Mouse (Mus musculus) retina, embryonic 14.5 days (tissue): ENCODE measurements around the gene Xylt2.
"Not testable (repeated sequence)": the region's sequence is repeated elsewhere in the genome, so short reads cannot be mapped to it uniquely, and the experiment has no call there.

ENCODE experiments used
- DNase-seq: peaks from one replicate; pipeline ENCODE4 v3.0.0-alpha.2; 2015; ENCODE audit warnings: low spot score

Xylt2 gene

DNA sequence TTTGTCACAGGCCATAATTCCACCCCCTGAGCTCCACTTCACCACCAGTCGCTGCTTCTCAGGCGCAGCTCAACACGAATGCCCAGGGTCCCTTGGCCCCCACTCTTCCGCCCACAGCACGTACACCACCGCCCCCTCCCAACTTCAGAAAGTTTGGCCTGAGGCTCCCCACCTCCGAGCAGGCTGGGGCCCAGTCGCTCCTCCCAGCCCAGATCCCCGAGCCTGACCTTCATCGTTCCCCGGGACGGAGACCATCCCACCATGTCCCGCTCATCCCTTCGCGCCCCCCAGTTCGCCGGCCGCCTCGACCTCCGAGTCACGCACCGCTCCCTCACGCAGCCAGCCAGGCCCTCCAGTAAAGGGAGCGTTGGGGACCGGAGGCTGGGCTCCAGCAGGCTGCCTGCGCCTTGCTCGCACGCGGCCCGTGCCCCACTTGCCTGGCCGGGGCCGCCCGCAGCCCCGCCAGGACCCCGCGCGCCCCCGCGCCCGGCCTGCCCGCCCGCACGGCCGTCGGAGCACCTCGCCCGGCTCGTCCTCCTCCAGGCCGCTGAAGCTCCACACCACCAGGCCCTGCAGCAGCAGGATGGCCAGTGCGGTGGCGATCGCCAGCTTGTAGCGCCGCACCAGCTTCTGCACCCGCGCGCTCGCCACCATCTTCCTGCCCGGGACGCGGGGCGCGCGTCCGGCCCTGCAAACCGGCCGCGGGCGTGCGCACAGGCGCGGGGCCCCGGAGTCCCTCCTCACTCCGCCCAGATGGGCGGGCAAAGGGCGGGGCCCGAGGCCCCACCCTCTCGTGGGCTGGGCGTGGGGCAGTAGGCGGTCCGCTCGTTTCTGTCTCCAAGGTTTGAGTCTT, at the start of gene Xylt2:
Gene Xylt2, minus strand, starts transcription at position 762 of the 853 bp plus-strand sequence.
- peak; percentile 95 for DNase-seq

DNA sequence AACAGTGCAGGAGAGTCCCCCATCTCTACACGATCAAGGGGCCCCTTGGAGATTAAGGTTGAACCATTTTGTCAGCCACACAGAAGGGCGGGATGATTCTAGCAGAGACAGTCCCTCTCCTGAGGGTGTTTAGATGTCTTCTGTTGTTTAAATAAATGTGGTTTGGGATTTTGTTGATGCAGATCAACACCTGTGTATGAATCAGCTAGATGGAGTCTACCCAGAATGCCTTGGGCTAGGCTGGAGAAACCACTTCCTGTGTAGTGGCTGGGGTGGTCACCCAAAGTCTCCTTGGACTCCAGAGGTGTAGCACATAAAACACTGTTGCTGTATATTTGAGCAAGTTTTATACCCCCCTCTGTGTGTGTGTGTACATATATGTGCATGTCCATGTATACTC, 41.9 kb upstream of the Xylt2 start:
- no peak for DNase-seq

DNA sequence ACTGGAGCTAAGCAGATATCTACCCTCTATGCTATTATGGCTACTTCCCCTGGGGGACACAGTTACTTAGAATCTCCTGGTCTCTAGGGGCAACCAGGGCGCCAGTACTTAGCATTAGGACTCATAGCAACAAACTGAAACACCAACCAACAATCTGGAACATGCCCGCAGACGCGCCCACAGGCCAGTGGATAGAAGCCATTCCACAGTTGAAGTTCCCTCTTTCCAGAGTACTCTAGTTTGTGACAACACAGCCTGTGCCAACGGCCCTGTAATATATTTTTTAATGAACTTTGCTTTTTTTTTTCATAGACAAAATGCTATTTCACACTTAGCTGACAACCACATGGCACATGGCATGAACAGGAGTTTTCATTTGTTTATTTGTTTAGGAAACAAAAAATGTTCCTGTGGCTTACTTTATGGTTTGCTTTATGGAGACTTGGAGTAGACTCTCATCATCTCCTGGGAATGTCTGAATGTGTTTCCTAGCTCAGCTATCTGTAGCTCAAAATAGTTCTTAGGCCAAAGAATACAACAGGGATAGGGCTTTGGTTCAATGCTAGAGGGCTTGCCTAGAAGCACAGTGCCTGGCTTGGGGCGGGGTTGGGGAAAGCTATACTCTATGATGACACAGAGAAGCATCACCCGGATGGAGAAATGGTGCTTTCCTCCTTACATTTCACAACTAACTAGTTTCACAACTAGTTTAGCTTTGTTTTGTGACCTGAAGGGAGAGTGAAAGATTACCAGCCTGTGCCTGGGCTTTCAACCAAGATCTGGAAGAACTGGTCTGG, 41.0 kb upstream of the Xylt2 start:
- DNase-seq: no peak

DNA sequence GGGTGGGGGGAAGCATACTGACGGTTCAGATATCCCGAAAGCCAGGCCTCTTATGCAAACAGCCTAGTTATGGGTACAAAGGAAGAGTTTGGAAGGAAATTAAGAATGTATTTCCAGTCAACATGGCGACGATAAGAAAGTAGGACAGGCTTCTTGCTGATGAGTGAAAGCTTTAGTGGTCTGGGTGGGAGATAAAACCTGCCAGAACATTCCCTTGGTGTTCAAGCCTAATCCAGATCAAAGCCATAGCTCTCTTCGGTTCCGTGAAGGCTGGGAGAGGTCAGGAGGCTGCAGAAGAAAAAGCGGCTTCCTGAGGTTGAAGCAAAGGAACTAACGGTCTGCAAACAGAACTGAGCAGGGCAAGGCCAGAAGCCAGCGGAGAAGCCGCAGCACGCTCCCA, 39.9 kb upstream of the Xylt2 start:
- peak; percentile 52 for DNase-seq

DNA sequence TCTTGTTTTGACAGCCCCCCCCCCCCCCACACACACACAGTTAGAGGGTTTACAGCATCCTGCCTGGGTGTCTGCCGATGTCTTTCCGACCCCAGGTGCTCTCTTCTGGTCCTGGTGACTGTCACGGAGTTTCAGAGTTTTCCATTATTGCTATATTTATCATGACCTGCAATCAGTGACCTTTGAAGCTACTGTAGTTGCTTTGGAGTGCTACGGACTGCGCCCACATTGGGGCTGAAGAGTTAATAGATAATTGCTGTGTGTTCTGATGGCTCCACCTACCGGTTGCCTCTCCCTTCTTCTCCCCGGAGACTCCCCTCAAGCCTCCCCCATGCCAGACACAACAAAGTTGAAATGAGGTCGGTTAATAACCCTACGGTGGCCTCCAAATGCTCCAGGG, 39.4 kb upstream of the Xylt2 start:
- peak; percentile 84 for DNase-seq

DNA sequence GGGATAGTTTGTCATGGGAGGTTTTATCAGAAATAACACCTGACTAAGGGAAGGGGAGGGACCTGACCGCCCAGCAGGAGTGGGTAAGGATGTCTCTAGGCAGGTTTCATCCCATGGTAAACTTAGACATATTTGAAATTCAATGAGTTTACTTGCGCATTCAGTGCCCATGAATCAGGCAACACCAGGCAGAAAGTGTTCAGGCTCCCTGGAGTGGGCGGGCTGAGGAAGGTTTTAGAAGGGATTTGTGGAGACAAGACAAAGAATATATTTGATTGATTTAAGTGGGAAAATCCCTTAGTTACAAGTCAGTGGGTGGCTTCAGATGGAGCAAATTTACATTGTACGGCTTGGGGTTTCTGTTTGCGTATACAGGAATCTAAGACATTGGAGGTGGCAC, 38.3 kb upstream of the Xylt2 start:
- no peak for DNase-seq

DNA sequence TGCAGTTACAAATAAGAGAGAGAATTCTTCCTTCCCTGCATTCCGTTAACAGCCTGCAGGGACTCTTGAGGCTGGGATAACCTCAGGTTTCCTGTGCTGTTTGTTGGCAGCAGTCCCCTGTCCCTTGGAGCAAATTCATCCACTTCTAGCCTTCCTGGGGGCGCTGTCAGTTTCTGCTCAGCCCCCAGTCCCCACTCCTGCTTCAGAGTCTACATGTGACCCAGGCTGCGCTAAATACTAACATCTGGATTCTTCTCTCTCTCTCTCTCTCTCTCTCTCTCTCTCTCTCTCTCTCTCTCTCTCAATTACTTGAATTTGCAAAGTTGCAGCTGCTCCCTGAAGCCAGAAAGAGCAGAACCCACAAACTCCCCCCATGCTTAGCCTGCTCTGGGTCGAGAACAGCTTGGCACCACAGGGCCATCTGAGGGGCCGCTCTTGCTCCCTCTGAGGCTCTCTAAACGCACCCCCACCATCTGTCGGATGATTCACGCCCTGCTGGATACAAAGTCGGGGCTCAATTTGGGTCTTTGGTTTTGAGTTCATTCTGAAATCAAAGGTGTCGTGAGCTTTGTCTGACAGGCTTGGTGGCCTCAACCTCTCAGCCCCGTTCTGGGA, 36.0 kb upstream of the Xylt2 start:
- DNase-seq: no peak

DNA sequence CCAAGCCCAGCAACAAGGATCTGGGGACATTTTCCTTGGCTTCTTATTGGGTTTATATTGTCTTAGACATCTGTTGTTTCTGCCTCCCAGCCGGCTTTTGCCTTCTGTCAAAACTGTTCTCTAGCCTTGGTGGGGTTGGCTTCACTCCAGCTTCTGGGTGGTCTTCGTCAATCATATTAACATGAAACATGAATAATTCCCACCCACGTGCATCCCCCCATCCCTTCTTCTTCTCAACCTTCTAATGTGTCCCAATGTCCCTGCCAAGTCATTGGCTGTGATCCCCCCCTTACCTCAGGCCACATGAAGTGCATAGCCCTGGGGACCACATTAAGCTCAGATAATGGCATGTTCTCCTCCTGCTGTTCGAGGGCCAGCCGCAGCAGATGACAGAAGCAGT, 27.2 kb upstream of the Xylt2 start, which contains the start of gene Gm11541:
Gene Gm11541, minus strand, starts transcription at position 28 of the 400 bp plus-strand sequence.
- DNase-seq: peak; percentile 39

DNA sequence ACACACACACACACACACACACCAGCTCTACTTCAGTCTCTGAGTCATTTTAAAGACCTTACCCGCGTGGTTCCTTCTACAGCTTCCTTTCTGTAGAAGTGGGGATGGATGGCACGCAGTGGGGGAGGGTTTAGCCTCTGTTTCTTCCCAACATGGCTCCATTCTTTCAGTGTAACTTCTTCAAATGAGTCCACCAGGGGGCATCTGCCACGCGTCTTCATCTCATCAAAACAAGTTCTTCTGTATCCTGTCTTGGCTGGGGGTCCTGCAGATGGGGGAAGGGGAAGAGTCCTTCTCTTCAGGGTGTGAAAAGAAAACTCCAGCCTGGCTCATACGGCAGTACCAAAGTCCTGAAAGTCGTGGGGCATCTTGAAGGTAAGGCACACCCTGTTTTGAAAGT, 26.7 kb upstream of the Xylt2 start:
- DNase-seq: no peak

DNA sequence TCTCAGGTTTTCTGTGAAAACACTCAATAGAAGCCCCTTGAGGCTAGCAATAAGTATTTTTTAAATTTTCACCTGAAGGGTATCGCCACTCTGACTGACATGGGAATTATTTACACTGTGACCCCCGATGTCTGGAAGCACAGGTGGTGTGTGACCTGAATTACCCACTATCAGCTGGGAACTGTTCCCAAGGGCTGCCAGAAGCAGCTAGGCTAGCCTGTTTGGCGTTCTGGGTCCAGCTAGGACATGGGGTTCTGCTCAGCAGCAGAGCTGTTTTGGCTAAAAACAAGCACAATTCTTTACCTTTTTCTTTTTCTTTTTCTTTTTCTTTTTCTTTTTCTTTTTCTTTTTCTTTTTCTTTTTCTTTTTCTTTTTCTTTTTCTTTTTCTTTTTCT, 24.9 kb upstream of the Xylt2 start:
- no peak for DNase-seq

DNA sequence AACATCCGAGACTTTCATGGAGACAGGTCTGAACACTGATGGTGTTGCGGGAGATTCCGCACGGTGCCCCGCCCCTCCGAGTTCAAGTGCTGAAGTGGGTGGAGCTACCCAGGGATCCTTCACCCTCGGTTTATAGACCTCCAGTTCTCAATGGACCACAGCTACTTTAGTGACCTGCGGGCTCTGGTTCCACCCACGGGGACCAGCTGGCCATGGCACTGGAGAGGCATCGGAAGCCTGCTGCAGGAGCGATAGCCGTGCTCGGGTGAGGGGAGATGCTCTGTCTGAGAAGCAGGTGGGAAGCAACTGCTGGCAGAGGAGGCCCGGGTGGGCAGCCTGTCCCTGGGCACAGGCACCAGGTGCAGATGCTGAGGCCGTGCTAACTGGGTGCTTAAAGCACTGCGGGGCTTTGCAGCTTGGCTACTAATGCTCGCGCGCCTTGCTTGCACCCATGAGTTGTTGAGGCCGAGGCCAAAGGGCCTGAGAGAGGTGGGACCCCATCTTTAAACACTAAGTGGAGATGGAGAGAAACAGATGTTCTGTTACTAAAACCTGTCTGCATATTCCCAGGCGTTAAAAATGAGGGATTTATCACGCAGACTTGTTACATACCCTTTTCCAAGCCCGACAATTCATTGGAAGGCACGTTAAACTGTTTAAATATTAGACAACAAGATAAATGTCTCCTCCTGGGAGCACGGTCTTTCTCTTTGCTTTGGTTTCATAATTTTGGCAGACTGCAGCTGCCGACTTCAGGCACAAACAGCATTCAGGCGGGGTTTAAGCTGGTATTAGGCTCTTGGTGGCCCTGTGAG, 24.3 kb upstream of the Xylt2 start:
- DNase-seq: no peak

DNA sequence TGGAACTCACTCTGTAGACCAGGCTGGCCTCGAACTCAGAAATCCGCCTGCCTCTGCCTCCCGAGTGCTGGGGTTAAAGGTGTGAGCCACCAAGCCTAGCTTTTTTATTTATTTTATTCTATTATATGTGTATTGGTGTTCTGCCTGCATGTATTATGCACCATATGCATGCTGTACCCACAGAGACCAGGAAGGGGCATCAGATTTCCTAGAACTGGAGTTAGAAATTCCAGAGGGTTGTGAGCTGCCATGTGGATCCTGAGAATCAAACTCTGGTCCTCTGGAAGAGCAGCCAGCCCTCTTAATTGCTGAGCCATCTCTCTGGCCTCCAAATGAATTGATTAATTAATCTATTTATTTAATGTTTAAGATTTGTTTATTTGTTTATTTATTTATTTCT, 22.1 kb upstream of the Xylt2 start:
- DNase-seq: no peak

DNA sequence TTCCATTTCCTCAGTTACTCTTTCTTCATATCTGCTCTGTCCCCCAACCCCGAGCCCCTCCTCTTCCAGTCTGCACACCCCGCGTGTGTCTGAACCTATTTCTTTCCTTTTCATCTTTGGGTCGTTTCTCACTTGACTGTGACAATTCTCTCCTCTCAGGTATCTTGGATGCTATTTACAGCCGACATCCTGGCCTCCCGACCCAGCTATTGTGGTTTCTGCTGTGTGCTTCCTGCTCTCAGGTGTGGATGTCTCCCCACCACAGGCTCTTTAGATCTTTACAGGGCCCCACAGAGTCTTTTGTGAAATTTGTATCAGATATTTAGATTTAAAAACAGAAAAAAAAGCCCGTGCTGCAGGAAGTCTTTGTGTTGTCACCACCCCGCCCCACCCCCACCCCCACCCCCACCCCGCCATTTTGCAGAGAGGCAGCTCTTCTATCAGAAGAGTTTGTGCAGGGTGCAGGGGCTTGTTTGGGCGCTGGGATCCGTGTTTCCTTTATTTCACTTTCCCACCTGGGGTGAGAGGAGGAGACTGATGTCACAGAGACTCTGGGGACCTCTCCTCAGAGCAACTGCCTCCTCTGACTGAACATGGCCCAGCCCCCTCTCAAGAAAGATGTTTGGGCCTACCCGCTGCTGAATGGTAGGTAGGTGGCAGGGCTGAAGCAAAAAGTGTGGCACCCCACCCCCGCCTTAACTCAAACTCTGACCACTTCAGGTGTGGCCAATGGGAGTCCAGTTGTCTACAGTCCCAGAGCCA, 20.6 kb upstream of the Xylt2 start:
- DNase-seq: no peak

DNA sequence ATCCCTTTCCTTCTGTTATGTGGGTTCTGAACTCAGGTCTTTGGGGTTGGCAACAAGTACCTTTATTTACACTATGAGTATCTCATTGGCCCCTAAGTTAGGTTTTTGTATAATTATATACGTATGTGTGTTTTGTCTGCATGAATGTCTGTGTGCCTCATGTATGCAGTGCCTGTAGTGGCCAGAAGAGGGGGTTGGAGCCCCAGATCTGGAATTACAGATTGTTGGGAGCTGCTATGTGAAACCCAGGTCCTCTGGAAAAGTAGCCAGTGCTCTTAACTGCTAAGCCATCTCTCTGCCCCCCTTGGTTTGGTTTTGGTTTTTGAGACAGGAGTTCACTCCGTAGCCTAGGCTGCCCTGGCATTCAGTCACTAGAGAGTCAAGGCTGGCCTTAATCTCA, 19.8 kb upstream of the Xylt2 start:
- DNase-seq: no peak

DNA sequence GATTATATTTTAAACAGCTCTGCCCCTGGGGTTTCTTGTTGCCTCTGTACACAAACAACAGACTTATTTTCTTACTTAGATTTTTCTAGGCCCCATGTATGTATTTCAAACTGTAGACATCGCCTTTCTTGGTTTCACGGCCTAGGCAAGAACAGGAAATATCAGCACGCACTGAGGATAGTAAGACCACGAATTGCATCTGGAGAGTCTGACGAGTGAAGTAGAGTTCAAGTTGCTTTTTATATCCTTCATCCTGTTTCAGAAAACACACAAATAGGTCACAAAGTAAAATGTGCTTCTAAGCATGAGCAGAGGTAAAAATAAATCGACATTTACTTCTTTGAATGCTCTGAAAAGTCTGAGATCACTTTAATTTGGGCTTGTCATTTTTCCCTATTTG, 18.2 kb upstream of the Xylt2 start:
- DNase-seq: no peak

DNA sequence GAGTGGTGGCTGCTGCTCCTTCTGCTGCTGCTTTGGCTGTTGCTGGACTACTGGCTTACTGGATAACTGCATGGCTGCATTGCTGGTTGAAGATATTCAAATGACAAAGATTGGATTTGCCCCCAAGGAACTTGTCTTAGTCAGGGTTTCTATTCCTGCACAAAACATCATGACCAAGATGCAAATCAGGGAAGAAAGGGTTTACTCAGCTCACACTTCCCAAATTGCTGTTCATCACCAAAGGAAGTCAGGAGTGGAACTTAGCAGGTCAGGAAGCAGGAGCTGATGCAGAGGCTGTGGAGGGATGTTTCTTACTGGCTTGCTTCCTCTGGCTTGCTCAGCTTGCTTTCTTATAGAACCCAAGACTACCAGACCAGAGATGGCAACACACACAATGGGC, 15.2 kb upstream of the Xylt2 start:
- not testable (repeated sequence) for DNase-seq

DNA sequence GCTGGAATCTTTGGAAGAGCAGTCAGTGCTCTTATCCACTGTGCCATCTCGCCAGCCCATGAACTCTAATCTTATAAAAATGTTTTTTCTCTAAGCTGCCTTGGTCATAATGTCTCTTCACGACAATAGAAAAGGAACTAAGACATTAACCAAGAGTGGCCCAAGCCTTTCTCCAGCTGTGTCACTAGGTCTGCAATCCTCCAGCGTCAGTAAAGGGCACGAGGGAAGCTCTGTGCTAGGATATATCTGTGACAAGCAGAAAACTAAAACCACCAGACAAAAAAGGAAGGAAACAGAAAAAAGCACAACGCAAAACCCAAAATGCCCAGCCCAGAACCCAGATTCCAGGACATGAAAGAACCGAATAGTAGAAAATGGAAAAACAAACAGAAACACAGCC, 9.9 kb upstream of the Xylt2 start:
- DNase-seq: no peak

DNA sequence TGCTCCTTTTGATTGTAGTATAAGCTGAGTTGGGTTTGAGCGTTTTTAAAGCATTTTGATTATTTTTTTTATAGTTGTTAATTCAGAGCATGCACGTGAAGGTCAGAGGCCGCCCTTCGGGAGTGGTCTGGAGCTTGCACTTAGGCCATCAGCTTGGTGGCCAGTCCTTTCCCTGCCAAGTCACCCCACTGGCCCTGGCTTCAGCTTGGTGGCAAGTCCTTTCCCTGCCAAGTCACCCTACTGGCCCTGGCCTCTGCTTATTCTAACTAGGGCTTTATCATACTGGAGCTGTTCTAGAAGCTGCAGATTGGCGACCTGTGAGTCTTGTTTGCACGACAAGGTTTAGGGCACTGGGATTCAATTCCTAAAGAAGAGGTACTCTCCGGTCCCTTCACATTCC, 5.1 kb upstream of the Xylt2 start:
- no peak for DNase-seq

DNA sequence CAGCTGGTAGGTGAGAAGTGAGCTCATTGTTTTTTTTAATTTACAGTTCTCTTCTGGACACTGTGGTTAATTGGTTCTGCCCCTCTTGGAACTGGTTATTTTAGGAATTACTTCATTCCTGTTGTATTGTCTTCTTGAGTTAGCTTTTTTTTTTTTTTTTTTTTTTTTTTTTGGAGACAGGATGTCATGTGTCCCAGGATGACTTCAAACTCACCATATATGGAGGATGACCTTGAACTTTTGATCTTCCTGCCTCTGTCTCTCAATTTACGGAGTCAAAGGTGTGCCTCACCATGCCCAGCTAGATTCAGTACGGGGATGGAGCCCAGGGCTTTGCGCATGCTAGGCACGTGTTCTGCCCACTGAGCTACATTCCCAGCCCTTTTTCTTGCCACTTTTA, 4.3 kb upstream of the Xylt2 start:
- no peak for DNase-seq

DNA sequence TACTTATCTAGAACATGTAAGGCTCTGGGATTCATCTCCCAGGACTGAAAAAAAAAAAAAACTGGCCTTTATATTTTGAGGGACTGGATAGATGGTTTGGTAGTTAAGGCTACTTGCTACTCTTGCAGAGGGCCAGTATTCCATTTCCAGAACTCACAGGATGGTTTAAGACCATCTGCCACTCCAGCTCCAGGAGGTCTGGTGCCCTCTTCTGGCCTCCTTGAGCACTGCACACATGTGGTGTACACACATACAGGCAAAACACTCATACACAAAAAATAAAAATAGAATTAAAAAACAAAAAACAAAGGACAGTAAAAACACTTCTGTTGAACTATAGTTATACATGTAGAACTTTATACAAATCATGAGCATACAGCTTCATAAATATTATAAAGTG, 3.3 kb upstream of the Xylt2 start:
- DNase-seq: no peak

DNA sequence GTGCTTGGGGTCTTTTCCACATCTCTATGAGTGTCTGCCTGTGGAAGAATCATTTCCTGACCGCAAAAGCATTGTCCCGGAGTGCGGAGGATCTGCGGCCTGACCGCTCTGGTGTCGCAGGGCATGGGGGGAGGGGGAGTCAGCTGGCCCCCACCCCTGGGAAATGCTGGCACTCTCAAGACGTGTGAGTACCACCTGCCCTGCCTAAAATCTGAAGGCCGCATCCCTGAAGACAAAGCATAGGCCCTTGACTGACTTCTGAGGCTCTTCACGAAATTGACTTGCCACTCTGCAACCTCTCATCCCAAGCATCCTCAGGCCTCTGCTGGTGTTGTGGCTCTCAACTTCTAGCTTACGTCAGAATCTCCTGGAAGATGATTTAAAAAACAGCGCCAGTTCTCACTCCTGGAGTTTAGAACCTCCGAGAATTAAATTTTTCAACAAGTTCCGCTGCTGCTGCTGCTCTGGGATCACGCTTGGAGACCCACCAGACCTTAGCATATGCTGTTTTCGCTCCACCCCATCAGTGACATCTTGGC, 361 bp upstream of the Xylt2 start:
- DNase-seq: no peak
